Mouse (Mus musculus) brain, embryonic 18.5 days (tissue): ENCODE results near the gene Ntrk3.

Experiments used
- DNase-seq: peaks from one replicate; pipeline ENCODE4 v3.0.0-alpha.2; 2012; ENCODE audit warnings: low read depth, low spot score

The Ntrk3 gene

GRCm38 (mm10) chr7:78737614-78738210, at the start of gene Ntrk3:
Ntrk3 (minus strand) TSS chr7:78738012.
- DNase-seq = no peak

GRCm38 (mm10) chr7:78785906-78786305, 48.1 kb upstream of the Ntrk3 start:
- DNase-seq = no peak

- DNase-seq = peak; percentile 79
Observed at GRCm38 (mm10) chr7:78782639-78783581, 45.1 kb upstream of the Ntrk3 start, which contains the start of the genes Mrps11 and Mrpl46. Mrps11 (plus strand) TSS chr7:78783119. Mrpl46 (minus strand) TSS chr7:78783531.

- DNase-seq = no peak
Observed at GRCm38 (mm10) chr7:78778741-78779140, 40.9 kb upstream of the Ntrk3 start.

- DNase-seq = no peak
Observed at GRCm38 (mm10) chr7:78770936-78771335, 33.1 kb upstream of the Ntrk3 start.

GRCm38 (mm10) chr7:78769075-78769652, 31.4 kb upstream of the Ntrk3 start:
- DNase-seq = no peak

- no peak for DNase-seq
Observed at GRCm38 (mm10) chr7:78767929-78768531, 30.2 kb upstream of the Ntrk3 start.

- DNase-seq = peak; percentile 64
Observed at GRCm38 (mm10) chr7:78766019-78766683, 28.3 kb upstream of the Ntrk3 start.

- no peak for DNase-seq
Observed at GRCm38 (mm10) chr7:78765215-78765631, 27.4 kb upstream of the Ntrk3 start.

- no peak for DNase-seq
Observed at GRCm38 (mm10) chr7:78763801-78764200, 26.0 kb upstream of the Ntrk3 start.

- peak; percentile 39 for DNase-seq
Observed at GRCm38 (mm10) chr7:78754458-78755000, 16.7 kb upstream of the Ntrk3 start.

- peak; percentile 43 for DNase-seq
Observed at GRCm38 (mm10) chr7:78753752-78754457, 16.1 kb upstream of the Ntrk3 start.

- DNase-seq = no peak
Observed at GRCm38 (mm10) chr7:78752961-78753360, 15.1 kb upstream of the Ntrk3 start.

GRCm38 (mm10) chr7:78743731-78744385, 6.0 kb upstream of the Ntrk3 start:
- no peak for DNase-seq

GRCm38 (mm10) chr7:78739351-78740000, 1.7 kb upstream of the Ntrk3 start:
- DNase-seq = no peak

GRCm38 (mm10) chr7:78737196-78737595, 616 bp downstream of the Ntrk3 start:
- no peak for DNase-seq

GRCm38 (mm10) chr7:78731391-78731790, 6.4 kb downstream of the Ntrk3 start:
- DNase-seq = no peak

GRCm38 (mm10) chr7:78724591-78724990, 13.2 kb downstream of the Ntrk3 start:
- DNase-seq = no peak

- DNase-seq = no peak
Observed at GRCm38 (mm10) chr7:78722051-78722450, 15.8 kb downstream of the Ntrk3 start.
